Mouse (Mus musculus): Measurements from ENCODE around the gene Clstn1. TPM values are rescaled to one million over a fixed set of nuclear protein-coding genes. Genes with fewer than 3 reads are reported as not detected.

Gene Clstn1
- 10 to 100 TPM in 4 of 26 experiments, 1 to 10 TPM in 21, under 1 TPM in 1; 0.68 to 17.6 (median 5.2) TPM for total RNA-seq (2018; cell fraction: chromatin; rRNA removed)
- 10 to 100 TPM in 8 of 26 experiments, 1 to 10 TPM in 18; 3.7 to 16.8 (median 7.7) TPM for total RNA-seq (2018; cell fraction: cytosol; rRNA removed)
- total RNA-seq (2018; cell fraction: nucleus; rRNA removed), result 10 to 100 TPM in 7 of 26 experiments, 1 to 10 TPM in 19; 3.9 to 20.8 (median 8.5) TPM
- 4.0 to 15.2 TPM (median 13.8 TPM) in 3 replicates for polyA plus RNA-seq (2018)

DNA sequence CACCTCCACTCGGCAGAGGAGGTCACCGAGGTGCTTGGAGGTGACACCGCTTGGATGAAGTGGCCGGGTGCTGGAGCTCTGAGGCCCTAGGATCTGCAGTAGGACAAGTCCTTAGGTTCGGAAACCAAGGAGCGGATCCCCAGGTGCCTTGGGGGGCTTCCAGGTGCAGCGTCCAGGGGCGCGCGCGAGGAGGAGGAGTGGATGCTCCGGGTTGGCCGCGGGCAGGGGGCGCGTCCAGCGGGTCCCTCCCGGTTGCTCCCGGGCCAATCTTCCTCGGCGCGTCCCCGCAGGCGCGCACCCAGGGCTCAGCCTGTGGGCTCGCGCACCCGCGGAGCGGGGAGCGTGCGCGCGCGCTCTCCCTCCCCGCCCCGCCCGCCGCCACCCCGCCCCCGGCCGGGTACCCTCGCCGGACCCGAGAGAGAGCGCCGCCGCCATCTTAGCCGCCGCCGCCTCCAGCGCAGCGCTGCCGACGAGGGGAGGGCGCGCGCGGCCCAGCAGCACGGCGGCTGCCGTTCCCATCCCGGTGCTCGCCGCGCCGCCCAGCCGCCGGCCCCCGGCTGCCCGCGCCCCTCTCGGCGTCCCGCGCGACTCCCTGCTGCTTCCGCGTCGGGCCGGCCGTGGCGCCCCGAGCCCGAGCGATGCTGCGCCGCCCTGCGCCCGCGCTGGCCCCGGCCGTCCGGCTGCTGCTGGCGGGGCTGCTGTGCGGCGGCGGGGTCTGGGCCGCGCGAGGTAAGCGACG, at the start of gene Clstn1:
Gene Clstn1 (plus strand): TSS at position 425 of the 739 bp plus-strand sequence.
- no peaks in the 10 kb centered on the region for H3K36me3 ChIP-seq (ENCODE audit: inconsistent target)
- H3K4me3 ChIP-seq (ENCODE audit: inconsistent target), result peak within 1 kb of the TSS; percentile 12
- H3K27ac ChIP-seq, result no peak within 1 kb of the TSS
- H3K79me2 ChIP-seq (ENCODE audit: inconsistent target), result no peaks in the 10 kb centered on the region
- 2% methylated on average over 65 of the region's 103 CpGs for WGBS (ENCODE audit: missing documents)

DNA sequence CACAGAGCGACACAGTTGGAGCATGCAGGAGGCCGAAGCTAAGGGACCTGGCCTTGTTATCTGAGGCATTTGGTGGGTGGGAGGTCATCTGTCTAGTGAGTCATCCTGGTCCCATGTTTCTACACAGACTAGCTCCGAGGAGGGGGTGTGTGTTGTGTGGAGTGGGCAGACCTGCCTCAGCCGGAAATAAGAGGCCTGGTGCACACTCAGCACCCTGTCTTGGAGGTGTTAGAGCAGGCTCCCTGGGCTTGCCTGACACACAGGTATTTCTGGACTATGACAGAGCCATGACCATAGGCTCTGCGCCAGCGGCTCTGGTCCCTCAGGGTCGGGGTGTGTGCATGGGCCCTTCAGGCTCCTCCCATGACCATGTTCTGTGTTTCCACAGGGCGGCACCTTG, 46.8 kb upstream of the Clstn1 start:
- no peaks in the 10 kb centered on the region for H3K79me2 ChIP-seq (ENCODE audit: inconsistent target)
- no peak overlapping the region for H3K4me3 ChIP-seq (ENCODE audit: inconsistent target)
- no peaks in the 10 kb centered on the region for H3K36me3 ChIP-seq (ENCODE audit: inconsistent target)
- WGBS (ENCODE audit: missing documents), result 93% methylated on average over 8 of the region's 8 CpGs
- H3K27ac ChIP-seq, result no peak overlapping the region

DNA sequence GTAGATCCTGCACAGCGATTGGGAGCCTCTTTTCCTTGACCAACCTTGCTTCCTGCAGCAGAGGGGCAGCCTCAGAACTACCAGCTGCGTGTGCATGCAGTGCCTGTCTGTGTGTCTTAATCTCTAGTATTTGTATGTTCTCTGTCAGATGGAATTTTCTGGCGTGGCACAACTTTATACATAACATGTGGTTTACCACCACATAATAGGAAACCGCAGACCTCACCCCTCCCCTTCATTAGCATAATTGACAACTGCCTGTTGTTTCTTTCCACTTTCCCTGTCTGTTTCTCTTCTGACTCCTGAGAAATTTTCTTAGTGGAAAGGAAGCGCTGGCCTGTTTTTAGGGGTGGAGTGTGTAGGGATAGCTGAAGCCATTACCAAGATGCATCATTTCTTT, 44.3 kb upstream of the Clstn1 start:
- Histone ChIP-seq H3K79me2 (ENCODE audit: inconsistent target) (no peaks in the 10 kb centered on the region), H3K27ac (no peak overlapping the region), H3K36me3 (ENCODE audit: inconsistent target) (no peaks in the 10 kb centered on the region), H3K4me3 (ENCODE audit: inconsistent target) (no peak overlapping the region)
- WGBS (ENCODE audit: missing documents), result 27% methylated on average over 5 of the region's 5 CpGs

DNA sequence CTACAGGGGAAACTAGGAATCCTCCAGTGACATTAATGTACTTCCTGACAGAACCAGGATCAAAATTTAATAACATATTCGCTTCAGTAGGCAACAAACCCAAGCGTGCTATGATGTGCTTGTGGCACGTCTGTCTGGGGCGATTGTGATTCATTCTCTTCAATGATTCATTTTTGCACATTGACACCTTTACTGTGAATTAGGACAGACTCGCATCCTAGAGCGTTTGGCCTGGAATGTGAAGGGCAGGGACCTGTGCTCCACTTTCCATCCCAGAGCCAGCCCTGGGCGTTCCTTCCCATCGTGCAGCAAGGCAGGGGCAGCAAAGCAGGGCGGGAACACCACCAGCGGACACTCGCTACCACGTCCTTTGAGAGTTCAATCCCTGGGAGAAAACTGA, 43.8 kb upstream of the Clstn1 start:
- Histone ChIP-seq H3K4me3 (ENCODE audit: inconsistent target) (no peak overlapping the region), H3K79me2 (ENCODE audit: inconsistent target) (no peaks in the 10 kb centered on the region)

DNA sequence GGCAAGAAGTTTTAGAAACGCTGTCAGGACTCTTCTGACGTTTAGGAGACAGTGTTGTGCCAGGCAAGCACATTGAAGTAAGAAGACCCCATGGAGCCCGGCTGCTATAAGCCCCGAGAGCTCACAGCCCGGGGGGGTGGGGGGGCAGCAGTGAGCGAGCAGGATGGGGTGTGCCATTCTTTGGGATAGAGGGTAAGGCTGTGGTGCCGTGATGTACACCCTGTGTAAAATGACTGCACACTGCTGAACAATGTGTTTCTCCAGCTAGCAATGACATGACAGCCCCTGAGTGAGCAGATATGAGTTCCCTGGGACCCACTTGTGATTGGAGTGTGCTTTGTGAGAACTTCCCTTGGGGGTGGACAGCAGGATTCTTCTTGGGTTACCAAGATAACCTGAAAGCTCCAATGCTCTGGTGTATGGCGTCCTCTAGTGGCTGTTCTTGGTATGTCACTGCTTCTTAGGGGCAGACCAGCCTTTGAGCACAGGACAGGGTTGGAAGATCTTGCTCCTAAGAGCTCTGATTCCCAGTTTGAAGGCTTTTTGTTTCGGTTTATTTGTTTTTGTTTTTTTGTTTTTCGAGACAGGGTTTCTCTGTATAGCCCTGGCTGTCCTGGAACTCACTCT, 43.2 kb upstream of the Clstn1 start:
- Histone ChIP-seq H3K4me3 (ENCODE audit: inconsistent target) (no peak overlapping the region), H3K79me2 (ENCODE audit: inconsistent target) (no peaks in the 10 kb centered on the region), H3K27ac (no peak overlapping the region), H3K36me3 (ENCODE audit: inconsistent target) (no peaks in the 10 kb centered on the region)
- 60% methylated on average over 9 of the region's 10 CpGs for WGBS (ENCODE audit: missing documents)

More for the DNA sequence above, 43.8 kb upstream of the Clstn1 start:
- H3K27ac ChIP-seq, result no peak overlapping the region
- 91% methylated on average over 12 of the region's 12 CpGs for WGBS (ENCODE audit: missing documents)
- H3K36me3 ChIP-seq (ENCODE audit: inconsistent target), result no peaks in the 10 kb centered on the region

DNA sequence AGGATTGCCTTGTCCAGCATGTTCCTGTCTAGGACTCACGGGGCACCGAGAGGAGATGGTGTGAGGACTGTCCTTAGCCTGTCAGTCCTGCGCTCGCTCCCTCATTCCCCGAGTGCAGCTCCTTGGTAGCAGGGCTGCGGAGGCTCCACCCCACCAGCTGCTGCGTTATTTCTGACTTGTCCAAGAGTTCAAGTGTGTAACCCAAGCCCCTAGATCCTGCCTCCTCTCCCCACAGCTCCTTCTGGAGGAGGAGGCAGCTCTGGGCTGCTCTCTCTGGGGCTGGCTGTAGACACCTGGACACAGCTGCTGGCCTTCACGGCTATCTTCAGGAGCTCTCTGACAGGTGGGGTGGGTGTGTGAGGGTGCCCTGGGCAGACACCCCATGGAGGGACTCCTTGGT, 41.4 kb upstream of the Clstn1 start:
- Histone ChIP-seq H3K27ac (no peak overlapping the region), H3K79me2 (ENCODE audit: inconsistent target) (no peaks in the 10 kb centered on the region), H3K36me3 (ENCODE audit: inconsistent target) (no peaks in the 10 kb centered on the region), H3K4me3 (ENCODE audit: inconsistent target) (no peak overlapping the region)
- 94% methylated on average over 8 of the region's 8 CpGs for WGBS (ENCODE audit: missing documents)

DNA sequence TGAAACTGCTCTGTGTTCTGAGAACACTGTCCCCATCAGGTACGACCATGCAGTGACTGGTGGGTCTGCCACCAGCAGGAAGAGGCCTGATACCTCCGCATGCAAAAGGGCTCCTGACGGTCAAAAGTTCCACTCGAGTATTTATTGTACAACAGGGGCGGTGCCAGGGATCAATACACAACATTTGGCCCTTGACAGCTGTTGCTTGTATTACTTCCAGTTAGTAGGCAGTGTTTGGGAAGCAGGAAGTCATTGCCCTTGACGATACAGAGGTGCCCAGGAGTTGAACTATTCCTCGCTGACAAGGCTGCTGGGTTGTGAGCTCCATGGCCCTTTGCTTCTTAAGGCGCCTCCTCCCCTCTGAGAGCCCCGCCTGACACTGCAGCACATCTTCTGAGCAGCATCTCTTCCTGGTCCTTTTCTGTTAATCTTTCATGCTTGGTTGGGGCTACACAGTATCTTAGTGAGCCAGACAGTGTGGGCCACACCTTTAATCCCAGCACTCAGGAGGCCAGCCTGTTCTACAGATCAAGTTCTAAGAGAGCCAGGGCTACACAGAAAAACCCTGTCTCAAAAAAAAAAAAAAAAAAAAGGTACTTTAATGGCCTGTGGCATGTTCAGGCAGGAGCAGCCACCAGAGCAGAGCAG, 39.3 kb upstream of the Clstn1 start:
- Histone ChIP-seq H3K36me3 (ENCODE audit: inconsistent target) (no peaks in the 10 kb centered on the region), H3K4me3 (ENCODE audit: inconsistent target) (no peak overlapping the region), H3K79me2 (ENCODE audit: inconsistent target) (no peaks in the 10 kb centered on the region), H3K27ac (no peak overlapping the region)
- WGBS (ENCODE audit: missing documents), result 90% methylated on average over 9 of the region's 9 CpGs

DNA sequence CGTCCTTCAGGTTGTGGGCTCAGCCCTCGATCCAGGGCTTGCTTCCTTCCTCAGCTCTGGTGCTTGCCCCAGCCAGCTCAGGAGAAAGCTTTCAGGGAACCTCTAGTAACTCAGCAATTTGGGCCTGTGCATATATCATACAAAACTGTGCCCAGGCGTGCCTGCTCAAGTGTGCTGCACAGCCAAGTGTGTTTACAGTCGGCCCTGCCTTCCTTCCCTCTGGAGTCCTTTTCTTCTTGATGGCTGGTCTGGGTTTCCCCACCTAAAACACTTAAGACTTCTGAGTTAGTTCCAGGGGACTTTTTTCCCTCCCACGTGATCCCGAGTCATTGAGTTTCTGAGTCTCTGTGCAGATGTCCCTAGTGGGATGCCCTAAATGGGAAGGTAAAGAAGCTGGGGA, 38.7 kb upstream of the Clstn1 start:
- H3K4me3 ChIP-seq (ENCODE audit: inconsistent target), result no peak overlapping the region
- H3K27ac ChIP-seq, result no peak overlapping the region
- 84% methylated on average over 6 of the region's 6 CpGs for WGBS (ENCODE audit: missing documents)
- H3K79me2 ChIP-seq (ENCODE audit: inconsistent target), result no peaks in the 10 kb centered on the region
- no peaks in the 10 kb centered on the region for H3K36me3 ChIP-seq (ENCODE audit: inconsistent target)

DNA sequence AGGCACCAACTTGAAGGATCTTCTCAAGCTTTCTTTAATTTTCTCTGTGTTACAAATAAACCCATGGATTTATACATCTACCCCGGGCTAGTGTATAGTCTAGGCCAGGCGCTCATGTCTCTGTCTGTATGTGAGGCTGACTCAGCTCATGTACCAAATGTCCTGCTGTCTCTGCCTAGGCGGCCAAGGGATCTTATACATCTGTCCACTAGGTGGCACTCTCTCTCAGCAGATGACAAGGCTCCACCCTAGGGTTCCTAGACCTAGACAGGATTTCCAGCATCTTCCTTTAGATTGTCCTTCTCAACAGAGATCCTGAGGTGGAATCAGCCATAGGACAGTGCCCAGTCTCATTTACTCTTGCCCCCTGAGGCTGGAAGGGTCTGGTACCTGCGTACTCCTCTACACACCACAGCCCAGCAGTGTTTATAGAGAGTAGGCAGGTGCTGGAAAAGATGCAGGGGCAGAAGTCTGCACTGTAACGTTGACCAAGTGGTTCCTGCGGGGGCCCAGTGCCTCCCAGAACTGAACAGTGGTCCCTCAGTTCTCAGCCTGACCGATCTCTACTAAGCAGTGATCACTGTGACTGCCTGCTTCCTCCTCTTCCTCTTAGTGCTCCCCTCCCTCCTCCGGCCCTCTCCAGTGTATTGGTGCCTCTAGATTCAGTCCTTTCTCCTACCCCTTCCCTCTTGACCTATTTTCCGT, 36.9 kb upstream of the Clstn1 start:
- Histone ChIP-seq H3K27ac (no peak overlapping the region), H3K4me3 (ENCODE audit: inconsistent target) (no peak overlapping the region), H3K79me2 (ENCODE audit: inconsistent target) (no peaks in the 10 kb centered on the region), H3K36me3 (ENCODE audit: inconsistent target) (no peaks in the 10 kb centered on the region)
- 63% methylated on average over 9 of the region's 9 CpGs for WGBS (ENCODE audit: missing documents)

DNA sequence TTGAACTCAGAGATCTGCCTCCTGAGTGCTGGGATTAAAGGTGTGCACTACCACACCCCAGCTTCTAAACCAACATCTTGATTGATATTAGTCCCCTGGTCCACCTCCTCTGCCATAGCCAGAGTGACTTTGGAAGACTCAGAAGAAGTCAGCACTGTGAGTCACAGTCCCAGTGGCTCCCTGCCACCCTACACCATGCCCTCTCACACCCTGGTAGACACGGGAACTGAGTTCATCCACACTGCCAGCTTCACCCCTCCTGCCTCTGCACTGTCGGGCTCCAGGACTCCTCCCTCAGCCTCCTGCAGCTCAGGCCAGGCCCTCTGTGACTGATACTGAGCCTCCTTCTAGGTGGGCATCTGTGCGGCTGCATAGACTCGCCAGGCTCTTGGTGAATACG, 35.4 kb upstream of the Clstn1 start:
- no peak overlapping the region for H3K27ac ChIP-seq
- no peak overlapping the region for H3K4me3 ChIP-seq (ENCODE audit: inconsistent target)
- H3K36me3 ChIP-seq (ENCODE audit: inconsistent target), result no peaks in the 10 kb centered on the region
- no peaks in the 10 kb centered on the region for H3K79me2 ChIP-seq (ENCODE audit: inconsistent target)
- WGBS (ENCODE audit: missing documents), result 91% methylated on average over 5 of the region's 5 CpGs

DNA sequence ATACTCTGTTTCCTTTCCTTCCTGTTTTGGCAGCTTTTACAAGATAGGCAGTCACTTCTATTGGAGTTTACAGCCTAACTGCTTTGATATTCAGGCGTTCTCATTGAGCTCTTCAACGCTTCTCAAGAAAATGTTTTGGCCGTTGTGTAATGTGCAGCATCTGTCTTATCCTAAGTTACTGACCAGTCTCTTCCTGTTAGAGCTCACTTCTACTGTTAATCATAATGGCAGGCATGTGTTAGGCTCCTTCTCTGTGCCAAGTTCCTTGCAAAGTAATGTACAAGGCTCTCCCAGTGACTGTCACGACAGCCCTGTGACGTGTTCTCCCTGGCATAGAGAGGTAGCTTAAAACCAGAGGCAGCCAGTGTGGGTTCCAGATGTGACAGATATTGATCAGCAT, 34.6 kb upstream of the Clstn1 start:
- Histone ChIP-seq H3K79me2 (ENCODE audit: inconsistent target) (no peaks in the 10 kb centered on the region), H3K4me3 (ENCODE audit: inconsistent target) (no peak overlapping the region), H3K27ac (no peak overlapping the region), H3K36me3 (ENCODE audit: inconsistent target) (no peaks in the 10 kb centered on the region)
- 90% methylated on average over 5 of the region's 5 CpGs for WGBS (ENCODE audit: missing documents)

DNA sequence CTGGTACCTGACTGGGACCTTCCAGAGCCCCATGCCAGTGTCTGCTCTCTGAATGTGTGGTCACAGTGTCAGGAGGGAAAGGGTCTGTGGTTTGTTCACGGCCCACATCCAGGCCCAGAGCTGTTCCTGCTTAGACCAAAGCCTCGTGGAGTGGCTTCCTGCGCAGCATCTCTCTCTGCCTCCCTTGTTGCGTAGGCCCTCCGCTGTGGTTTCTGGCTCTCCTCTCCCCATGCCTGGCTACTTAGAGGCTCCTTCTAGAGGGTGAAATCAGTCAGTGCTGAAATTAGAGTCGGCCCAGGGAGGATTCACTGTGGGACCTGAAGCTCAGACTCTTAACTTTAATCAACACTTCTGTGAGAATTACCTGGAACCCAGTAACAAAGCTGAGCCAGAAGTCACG, 32.4 kb upstream of the Clstn1 start:
- Histone ChIP-seq H3K79me2 (ENCODE audit: inconsistent target) (no peaks in the 10 kb centered on the region), H3K4me3 (ENCODE audit: inconsistent target) (no peak overlapping the region)
- WGBS (ENCODE audit: missing documents), result 38% methylated on average over 7 of the region's 7 CpGs

DNA sequence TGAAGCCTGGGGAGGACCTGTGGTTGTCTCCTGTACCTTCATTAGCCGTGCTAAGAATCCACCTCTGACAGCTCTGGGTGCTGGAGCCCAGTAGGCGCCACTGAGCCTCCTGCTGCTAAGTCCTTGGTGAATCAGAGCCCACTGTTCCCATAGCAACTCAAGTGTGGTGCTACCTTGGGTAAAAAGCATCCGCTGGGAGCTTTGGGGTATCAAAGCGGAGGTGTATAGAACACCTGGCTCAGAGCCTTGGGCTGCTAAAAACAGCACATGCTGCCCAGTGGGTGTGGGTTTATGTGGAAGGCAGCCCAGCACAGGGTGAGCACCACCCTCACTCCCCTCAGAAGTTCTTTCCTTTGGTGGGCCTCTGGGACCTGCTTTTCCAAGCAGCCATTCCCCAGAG, 30.2 kb upstream of the Clstn1 start:
- no peaks in the 10 kb centered on the region for H3K79me2 ChIP-seq (ENCODE audit: inconsistent target)
- WGBS (ENCODE audit: missing documents), result 95% methylated on average over 4 of the region's 4 CpGs
- no peak overlapping the region for H3K27ac ChIP-seq
- no peak overlapping the region for H3K4me3 ChIP-seq (ENCODE audit: inconsistent target)
- H3K36me3 ChIP-seq (ENCODE audit: inconsistent target), result no peaks in the 10 kb centered on the region

More for the DNA sequence above, 32.4 kb upstream of the Clstn1 start:
- no peak overlapping the region for H3K27ac ChIP-seq
- no peaks in the 10 kb centered on the region for H3K36me3 ChIP-seq (ENCODE audit: inconsistent target)

DNA sequence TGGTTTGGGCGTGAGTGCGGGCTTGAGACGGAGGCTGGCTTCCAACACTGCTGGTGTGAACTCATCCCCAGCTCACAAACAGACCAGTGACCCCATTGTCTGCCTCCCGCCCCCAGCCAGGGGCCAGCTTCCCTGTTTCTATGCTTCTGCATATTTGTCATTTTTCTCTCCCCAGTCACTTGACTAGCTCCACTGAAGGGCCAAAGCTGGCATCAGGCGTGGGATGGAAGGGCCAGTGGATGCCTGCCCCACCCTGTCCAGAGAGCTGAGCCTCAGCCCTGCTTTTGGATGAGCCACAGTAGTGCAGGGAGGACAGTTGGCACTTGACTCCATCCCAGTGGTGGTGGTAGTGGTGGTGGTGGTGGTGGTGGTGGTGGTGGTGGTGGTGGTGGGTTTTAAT, 28.4 kb upstream of the Clstn1 start:
- Histone ChIP-seq H3K27ac (no peak overlapping the region), H3K36me3 (ENCODE audit: inconsistent target) (no peaks in the 10 kb centered on the region), H3K79me2 (ENCODE audit: inconsistent target) (no peaks in the 10 kb centered on the region), H3K4me3 (ENCODE audit: inconsistent target) (no peak overlapping the region)
- 91% methylated on average over 5 of the region's 5 CpGs for WGBS (ENCODE audit: missing documents)

Data from macrophage (primary cell).